In genomic region chr13:98353709-98354089, GRCm38 (mm10) we compare ENCODE assay signal across 9 mouse cellular contexts. TPM values are rescaled to one million over a fixed set of nuclear protein-coding genes. Genes with fewer than 3 reads are reported as not detected.
DNase-seq lines count a peak whose midpoint lies in the region; ATAC-seq and TF ChIP-seq lines count a peak whose summit lies in the region.
"Had no signal": no experiment of that assay in that cellular context is flagged by ENCODE, and none has a peak within 500 bp of the region (broad histone marks: within the 10 kb centered on the region; RNA-seq: fewer than 3 reads in every experiment).

No protein-coding gene starts in this region.

- H3K9me3 ChIP-seq in forebrain, embryonic 10.5 days, result no peaks in the 10 kb centered on the region
- H3K9me3 ChIP-seq in limb, embryonic 10.5 days (replicated peaks), result no peaks in the 10 kb centered on the region
- no peaks in the 10 kb centered on the region for H3K9me3 ChIP-seq in neural tube, embryonic 14.5 days (ENCODE audit: control insufficient read depth, low read length)

- 4% methylated on average over 13 of the region's 13 CpGs for WGBS in lung, adult 2 months
- under 1% methylated on average over 13 of the region's 13 CpGs for whole genome bisulfite sequencing in forebrain, embryonic 10.5 days
- under 1% methylated on average over 13 of the region's 13 CpGs for WGBS in limb, embryonic 10.5 days
- WGBS in neural tube, embryonic 14.5 days, result under 1% methylated on average over 13 of the region's 13 CpGs

- H3K27ac ChIP-seq in forebrain, embryonic 10.5 days, result peak overlapping the region; percentile 90
- H3K27ac ChIP-seq in limb, embryonic 10.5 days, result no peak overlapping the region
- H3K27ac ChIP-seq in neural tube, embryonic 14.5 days (ENCODE audit: low read depth, low read length), result no peak overlapping the region

- no peaks in the 10 kb centered on the region for H3K36me3 ChIP-seq in forebrain, embryonic 10.5 days (replicated peaks)
- no peaks in the 10 kb centered on the region for H3K36me3 ChIP-seq in limb, embryonic 10.5 days
- H3K36me3 ChIP-seq in neural tube, embryonic 14.5 days (ENCODE audit: control insufficient read depth, insufficient read depth, low read length), result no peaks in the 10 kb centered on the region

- no peak for TF ChIP-seq CTCF in lung, adult 2 months (IDR thresholded peaks at IDR 0.05; ENCODE audit: insufficient read depth, low read length)

- peaks cover 10% of the 10 kb centered on the region; the same call in 1 of the 2 replicates for H3K4me1 ChIP-seq in lung, adult 2 months (ENCODE audit: control insufficient read depth, insufficient read depth, low read length)
- H3K4me1 ChIP-seq in forebrain, embryonic 10.5 days, result peaks cover 41% of the 10 kb centered on the region
- H3K4me1 ChIP-seq in limb, embryonic 10.5 days, result peaks cover 30% of the 10 kb centered on the region
- H3K4me1 ChIP-seq in neural tube, embryonic 14.5 days (ENCODE audit: control insufficient read depth, insufficient read depth, low read length), result peaks cover 16% of the 10 kb centered on the region

- H3K4me3 ChIP-seq in lung, adult 2 months (replicated peaks; ENCODE audit: extremely low read depth, low read depth, low read length), result peak overlapping the region; percentile 3
- H3K4me3 ChIP-seq in forebrain, embryonic 10.5 days, result peak overlapping the region; percentile 65
- peak overlapping the region; percentile 54 for H3K4me3 ChIP-seq in limb, embryonic 10.5 days
- peak overlapping the region; percentile 32; the same call in 1 of the 2 replicates for H3K4me3 ChIP-seq in neural tube, embryonic 14.5 days (ENCODE audit: low read depth, low read length)

- H3K9ac ChIP-seq in neural tube, embryonic 14.5 days (replicated peaks; ENCODE audit: low read depth, low read length), result no peak overlapping the region

- no peak for TF ChIP-seq POLR2A in lung, adult 2 months (IDR thresholded peaks at IDR 0.05; ENCODE audit: borderline replicate concordance, extremely low read depth, low read depth, low read length)

- H3K27me3 ChIP-seq in forebrain, embryonic 10.5 days (ENCODE audit: poor library complexity, severe bottlenecking), result peaks cover 100% of the 10 kb centered on the region
- H3K27me3 ChIP-seq in limb, embryonic 10.5 days (ENCODE audit: low read depth, poor library complexity, severe bottlenecking), result peaks cover 99% of the 10 kb centered on the region
- H3K27me3 ChIP-seq in neural tube, embryonic 14.5 days (ENCODE audit: control insufficient read depth, insufficient read depth, low read length), result peaks cover 60% of the 10 kb centered on the region
- H3K27me3 ChIP-seq: Patski had no signal

- peak; percentile 14; the same call in 1 of the 2 replicates for ATAC-seq in neural tube, embryonic 14.5 days (ENCODE audit: low read depth)
- no peak for ATAC-seq in activated CD4-positive, CD25-positive, alpha-beta regulatory T cell, adult 4 months

- peak; percentile 35 for DNase-seq in lung, adult 2 months
- DNase-seq in lung, postnatal 10 days, result no peak
- DNase-seq in forebrain, embryonic 10.5 days (ENCODE audit: extremely low spot score, low spot score), result no peak
- no peak for DNase-seq in limb, embryonic 10.5 days (ENCODE audit: low spot score)
- DNase-seq in adrenal gland, postnatal 36 days, result no peak
- DNase-seq in frontal cortex, postnatal 14 days (ENCODE audit: low spot score in 2 of 2), result no peak

- peak overlapping the region; percentile 1; the same call in 1 of the 2 replicates for H3K4me2 ChIP-seq in neural tube, embryonic 14.5 days (ENCODE audit: low read depth, low read length)

RNA-seq across cellular contexts. Expression of gene Foxd1, which starts 0.3 kb away (rescaled TPM):
- 0.12 and 0.18 TPM in 2 replicates for polyA plus RNA-seq in lung, adult 2 months (2012; rRNA removed)
- 2.9 and 3.1 TPM in 2 replicates for polyA plus RNA-seq in forebrain, embryonic 10.5 days (2016; fragmentation: Nextera tagmentation; extraction: Ambion mirVana)
- 0.11 and 0.21 TPM in 2 replicates for polyA plus RNA-seq in limb, embryonic 10.5 days (2016; fragmentation: Nextera tagmentation; extraction: Ambion mirVana)
- polyA plus RNA-seq in neural tube, embryonic 14.5 days (2014; fragmentation: Nextera tagmentation; extraction: Ambion mirVana), result 0.12 and 0.76 TPM in 2 replicates
- not detected for polyA plus RNA-seq in activated CD4-positive, CD25-positive, alpha-beta regulatory T cell, adult 4 months (2017; shearing (Covaris generic))
- 1 to 10 TPM in 1 of 2 experiments, under 1 TPM in 1; 0.69 to 1.0 TPM for total RNA-seq in adrenal gland, postnatal 36 days (2021)

RNA-seq across cellular contexts. Expression of gene Btf3, which starts 36.9 kb away (rescaled TPM):
- polyA plus RNA-seq in lung, adult 2 months (2012; rRNA removed), result 119 and 162 TPM in 2 replicates
- 756 and 758 TPM in 2 replicates for polyA plus RNA-seq in forebrain, embryonic 10.5 days (2016; fragmentation: Nextera tagmentation; extraction: Ambion mirVana)
- 695 and 810 TPM in 2 replicates for polyA plus RNA-seq in limb, embryonic 10.5 days (2016; fragmentation: Nextera tagmentation; extraction: Ambion mirVana)
- polyA plus RNA-seq in neural tube, embryonic 14.5 days (2014; fragmentation: Nextera tagmentation; extraction: Ambion mirVana), result 513 and 544 TPM in 2 replicates
- 1,000 to 10,000 TPM in 1 of 2 experiments, 100 to 1,000 TPM in 1; 915 to 1,034 TPM for polyA plus RNA-seq in activated CD4-positive, CD25-positive, alpha-beta regulatory T cell, adult 4 months (2017; shearing (Covaris generic))
- total RNA-seq in adrenal gland, postnatal 36 days (2021), result 100 to 1,000 TPM; 378 to 399 TPM

Comparison
In these comparisons a context has a peak if more than half of its experiments do, and no peak if none do; other contexts are left out.
1. H3K4me3 ChIP-seq: peak in every context shown above with its lines; median percentile 65 in forebrain, embryonic 10.5 days; 54 in limb, embryonic 10.5 days; 32 in neural tube, embryonic 14.5 days; 3 in lung, adult 2 months.